ENCODE assay signal across 24 mouse cellular contexts in genomic region chr9:83527341-83528060, GRCm38 (mm10). TPM values are rescaled to one million over a fixed set of nuclear protein-coding genes. Genes with fewer than 3 reads are reported as not detected.
DNase-seq lines count a peak whose midpoint lies in the region; ATAC-seq and TF ChIP-seq lines count a peak whose summit lies in the region.
"Had no signal": no experiment of that assay in that cellular context is flagged by ENCODE, and none has a peak within 500 bp of the region (broad histone marks: within the 10 kb centered on the region; RNA-seq: fewer than 3 reads in every experiment).

No protein-coding gene starts in this region.

- H3K4me1 ChIP-seq in lung, embryonic 15.5 days, result 0 out of 2 replicates have a peak, but pooled peaks cover 4% of the 10 kb centered on the region
- no peaks in the 10 kb centered on the region for H3K4me1 ChIP-seq in lung, postnatal 0 days (ENCODE audit: insufficient read depth, low read depth, low read length)
- H3K4me1 ChIP-seq: midbrain, embryonic 12.5 days; neural tube, embryonic 12.5 days had no signal

- DNase-seq in heart, adult 11 months, result peak; percentile 35
- no peak for DNase-seq in heart, adult 8-10 months (ENCODE audit: low spot score)
- peak; percentile 25 for DNase-seq in kidney, postnatal 14 days
- DNase-seq in kidney, adult 8-10 months, result no peak
- no peak for DNase-seq in lung, postnatal 0 days (ENCODE audit: low spot score)
- no peak for DNase-seq in ovary, postnatal 14 days (ENCODE audit: low spot score)
- DNase-seq in B cell, adult 2 months, result no peak
- DNase-seq: adrenal gland, adult 8-10 months; cerebellum, adult 8-10 months; cerebellum, postnatal 25 days; gastrocnemius, postnatal 36 days; heart, adult 2 months; heart, postnatal 14 days; kidney, postnatal 10 days; layer of hippocampus, adult 9-11 months; lung, adult 18-20 months; right cerebral cortex, postnatal 4 days had no signal

- H3K27ac ChIP-seq in lung, embryonic 15.5 days, result no peak overlapping the region
- H3K27ac ChIP-seq in lung, postnatal 0 days (ENCODE audit: low read length), result no peak overlapping the region
- H3K27ac ChIP-seq: heart, adult 2 months; midbrain, embryonic 12.5 days; neural tube, embryonic 12.5 days had no signal

- 62% methylated on average over 7 of the region's 7 CpGs for WGBS in lung, embryonic 15.5 days
- 55% methylated on average over 7 of the region's 7 CpGs for WGBS in lung, postnatal 0 days

- ATAC-seq in lung, embryonic 15.5 days (ENCODE audit: borderline replicate concordance, extremely low read depth, low FRiP score, low TSS enrichment), result 0 out of 2 replicates have a peak, but pooled peaks have one; percentile 27
- ATAC-seq in lung, postnatal 0 days, result no peak
- ATAC-seq: forebrain, embryonic 14.5 days; hindbrain, embryonic 16.5 days had no signal

- no peaks in the 10 kb centered on the region for H3K27me3 ChIP-seq in lung, embryonic 15.5 days
- H3K27me3 ChIP-seq in lung, postnatal 0 days (replicated peaks; ENCODE audit: insufficient read depth, low read length), result no peaks in the 10 kb centered on the region
- H3K27me3 ChIP-seq: midbrain, embryonic 12.5 days; neural tube, embryonic 12.5 days had no signal

- H3K36me3 ChIP-seq in lung, embryonic 15.5 days, result no peaks in the 10 kb centered on the region
- no peaks in the 10 kb centered on the region for H3K36me3 ChIP-seq in lung, postnatal 0 days (ENCODE audit: insufficient read depth, low read length)
- H3K36me3 ChIP-seq: G1E; midbrain, embryonic 12.5 days; neural tube, embryonic 12.5 days had no signal

- TF ChIP-seq EP300 in lung, postnatal 0 days (IDR thresholded peaks at IDR 0.05), result no peak

- no peak for TF ChIP-seq CTCF in lung, postnatal 0 days (IDR thresholded peaks at IDR 0.05)

- no peak overlapping the region for H3K4me2 ChIP-seq in lung, embryonic 15.5 days
- H3K4me2 ChIP-seq in lung, postnatal 0 days (replicated peaks; ENCODE audit: low read depth, low read length), result no peak overlapping the region
- H3K4me2 ChIP-seq: midbrain, embryonic 12.5 days; neural tube, embryonic 12.5 days had no signal

- no peak overlapping the region for H3K9ac ChIP-seq in lung, embryonic 15.5 days
- no peak overlapping the region for H3K9ac ChIP-seq in lung, postnatal 0 days (replicated peaks; ENCODE audit: low read depth)
- H3K9ac ChIP-seq: midbrain, embryonic 12.5 days; neural tube, embryonic 12.5 days had no signal

- no peaks in the 10 kb centered on the region for H3K9me3 ChIP-seq in lung, embryonic 15.5 days
- no peaks in the 10 kb centered on the region for H3K9me3 ChIP-seq in lung, postnatal 0 days (ENCODE audit: low read length)
- H3K9me3 ChIP-seq: G1E; midbrain, embryonic 12.5 days; neural tube, embryonic 12.5 days had no signal

- H3K4me3 ChIP-seq in lung, embryonic 15.5 days, result no peak overlapping the region
- H3K4me3 ChIP-seq in lung, postnatal 0 days (ENCODE audit: low read depth, low read length), result no peak overlapping the region
- H3K4me3 ChIP-seq: heart, adult 2 months; midbrain, embryonic 12.5 days; myocyte; neural tube, embryonic 12.5 days had no signal

RNA-seq across cellular contexts. Expression of gene Sh3bgrl2, which starts 20.6 kb away (rescaled TPM):
- 1 to 10 TPM; 3.8 to 8.4 (median 5.4) TPM for total RNA-seq in heart, adult 8-10 months (2022)
- polyA plus RNA-seq in lung, embryonic 15.5 days (2015; fragmentation: Nextera tagmentation; extraction: Ambion mirVana), result 41.3 and 47.2 TPM in 2 replicates
- polyA plus RNA-seq in lung, postnatal 0 days (2015; fragmentation: Nextera tagmentation; extraction: Ambion mirVana), result 17.3 and 18.6 TPM in 2 replicates
- polyA plus RNA-seq: G1E had no signal

Comparison
In these comparisons a context has a peak if more than half of its experiments do, and no peak if none do; other contexts are left out.
1. DNase-seq: peak in heart, adult 11 months (single experiment) and kidney, postnatal 14 days (single experiment); none in heart, adult 8-10 months (single experiment), kidney, adult 8-10 months (0 of 2), lung, postnatal 0 days (single experiment), ovary, postnatal 14 days (single experiment) and B cell, adult 2 months (0 of 2).